Mouse (Mus musculus) neural tube, embryonic 14.5 days (tissue): ENCODE measurements at regions not wholly inside any gene's neighbourhood (a gene's known extent, or its start where the extent isn't known, plus 50 kb on each side); places are given as distances from the start of the nearest gene placed in this dataset.

Source experiments
- ATAC-seq: fragments of 200-750 bp; cut with Nextera tagmentation; 2 replicates; pipeline ENCODE4 v1.8.0; 2017; ENCODE audit warnings: low read depth, mild to moderate bottlenecking, moderate TSS enrichment, moderate library complexity
- H3K27ac ChIP-seq: fragments of 300-500 bp; sonication (generic); 2 replicates; pipeline ENCODE4 v1.5.1; 2014; ENCODE audit warnings: low read depth, mild to moderate bottlenecking, control low read depth, low read length, moderate library complexity, mixed read lengths
- H3K27me3 ChIP-seq: fragments of 300-500 bp; sonication (generic); 2 replicates; pipeline ENCODE4 v1.6.1; 2014; ENCODE audit warnings: low read length; ENCODE audit not compliant: control insufficient read depth, insufficient read depth
- H3K36me3 ChIP-seq: fragments of 300-500 bp; sonication (generic); 2 replicates; pipeline ENCODE4 v1.6.1; 2014; ENCODE audit warnings: low read length, mixed read lengths; ENCODE audit not compliant: control insufficient read depth, insufficient read depth
- H3K4me1 ChIP-seq: fragments of 300-500 bp; sonication (generic); 2 replicates; pipeline ENCODE4 v1.6.1; 2014; ENCODE audit warnings: low read length; ENCODE audit not compliant: control insufficient read depth, insufficient read depth
- H3K4me2 ChIP-seq: fragments of 300-500 bp; sonication (generic); 2 replicates; pipeline ENCODE4 v1.6.1; 2014; ENCODE audit warnings: mild to moderate bottlenecking, low read depth, low read length, control low read depth
- H3K4me3 ChIP-seq: fragments of 300-500 bp; sonication (generic); 2 replicates; pipeline ENCODE4 v1.5.1; 2014; ENCODE audit warnings: low read depth, low read length, control low read depth, mixed read lengths
- H3K9ac ChIP-seq: fragments of 300-500 bp; sonication (generic); replicated peaks from 2 replicates; pipeline ENCODE4 v1.6.1; 2014; ENCODE audit warnings: low read depth, mild to moderate bottlenecking, control low read depth, low read length, mixed read lengths
- H3K9me3 ChIP-seq: fragments of 300-500 bp; sonication (generic); 2 replicates; pipeline ENCODE4 v1.6.1; 2016; ENCODE audit warnings: low read length; ENCODE audit not compliant: control insufficient read depth
- WGBS: fragments of 180-500 bp; shearing (Covaris S2); extraction: QIAGEN DNeasy Blood & Tissue Kit; methylation state at CpG from one replicate; pipeline ENCODE4 v1.1.7; 2014; 5-methylcytosine and 5-hydroxymethylcytosine counted together

- Histone ChIP-seq H3K36me3 (no peaks in the 10 kb centered on the region), H3K4me3 (no peak overlapping the region), H3K27me3 (no peaks in the 10 kb centered on the region), H3K27ac (no peak overlapping the region), H3K9me3 (no peaks in the 10 kb centered on the region), H3K4me1 (no peaks in the 10 kb centered on the region), H3K9ac (no peak overlapping the region), H3K4me2 (no peak overlapping the region)
- WGBS = 91% methylated on average over 5 of the region's 5 CpGs
- no peak for ATAC-seq
Observed at GRCm38 (mm10) chr15:59760490-59760889, 255.9 kb downstream of the 4933412E24Rik start.

- no peak for ATAC-seq
- WGBS = 48% methylated on average over 4 of the region's 4 CpGs
- no peaks in the 10 kb centered on the region for H3K9me3 ChIP-seq
- H3K9ac ChIP-seq = no peak overlapping the region
- H3K4me1 ChIP-seq = no peaks in the 10 kb centered on the region
- no peaks in the 10 kb centered on the region for H3K36me3 ChIP-seq
- no peak overlapping the region for H3K4me2 ChIP-seq
- no peak overlapping the region for H3K4me3 ChIP-seq
- H3K27ac ChIP-seq = no peak overlapping the region
- no peaks in the 10 kb centered on the region for H3K27me3 ChIP-seq
Observed at GRCm38 (mm10) chr15:59759566-59759965, 256.8 kb downstream of the 4933412E24Rik start.

- Histone ChIP-seq H3K4me3 (no peak overlapping the region), H3K4me2 (no peak overlapping the region), H3K27ac (no peak overlapping the region), H3K9me3 (no peaks in the 10 kb centered on the region), H3K9ac (no peak overlapping the region), H3K27me3 (no peaks in the 10 kb centered on the region), H3K36me3 (no peaks in the 10 kb centered on the region), H3K4me1 (no peaks in the 10 kb centered on the region)
- WGBS = 66% methylated on average over 2 of the region's 2 CpGs
- ATAC-seq = no peak
Observed at GRCm38 (mm10) chr15:59758971-59759370, 257.4 kb downstream of the 4933412E24Rik start.

- H3K27ac ChIP-seq = no peak overlapping the region
- H3K4me1 ChIP-seq = no peaks in the 10 kb centered on the region
- no peak for ATAC-seq
- no peak overlapping the region for H3K4me2 ChIP-seq
- WGBS = 76% methylated on average over 6 of the region's 6 CpGs
- H3K4me3 ChIP-seq = no peak overlapping the region
- H3K9ac ChIP-seq = no peak overlapping the region
- H3K36me3 ChIP-seq = no peaks in the 10 kb centered on the region
- no peaks in the 10 kb centered on the region for H3K27me3 ChIP-seq
- no peaks in the 10 kb centered on the region for H3K9me3 ChIP-seq
Observed at GRCm38 (mm10) chr15:59756141-59756540, 260.3 kb downstream of the 4933412E24Rik start.

- no peak overlapping the region for H3K4me3 ChIP-seq
- H3K27ac ChIP-seq = no peak overlapping the region
- WGBS = 66% methylated on average over 13 of the region's 13 CpGs
- H3K4me2 ChIP-seq = no peak overlapping the region
- H3K27me3 ChIP-seq = no peaks in the 10 kb centered on the region
- no peaks in the 10 kb centered on the region for H3K9me3 ChIP-seq
- no peaks in the 10 kb centered on the region for H3K36me3 ChIP-seq
- no peaks in the 10 kb centered on the region for H3K4me1 ChIP-seq
- ATAC-seq = no peak
- no peak overlapping the region for H3K9ac ChIP-seq
Observed at GRCm38 (mm10) chr15:59754906-59755305, 261.5 kb downstream of the 4933412E24Rik start.

GRCm38 (mm10) chr15:59752277-59752676 lies 264.1 kb downstream of the 4933412E24Rik start:
- no peak overlapping the region for H3K9ac ChIP-seq
- H3K4me1 ChIP-seq = no peaks in the 10 kb centered on the region
- H3K36me3 ChIP-seq = no peaks in the 10 kb centered on the region
- no peak overlapping the region for H3K4me2 ChIP-seq
- WGBS = 89% methylated on average over 1 of the region's 1 CpGs
- no peak overlapping the region for H3K4me3 ChIP-seq
- no peaks in the 10 kb centered on the region for H3K9me3 ChIP-seq
- H3K27me3 ChIP-seq = no peaks in the 10 kb centered on the region
- H3K27ac ChIP-seq = no peak overlapping the region
- ATAC-seq = no peak

- ATAC-seq = no peak
- no peaks in the 10 kb centered on the region for H3K36me3 ChIP-seq
- no peak overlapping the region for H3K27ac ChIP-seq
- no peaks in the 10 kb centered on the region for H3K4me1 ChIP-seq
- no peak overlapping the region for H3K9ac ChIP-seq
- H3K9me3 ChIP-seq = no peaks in the 10 kb centered on the region
- H3K4me3 ChIP-seq = no peak overlapping the region
- 64% methylated on average over 9 of the region's 9 CpGs for WGBS
- no peak overlapping the region for H3K4me2 ChIP-seq
- H3K27me3 ChIP-seq = no peaks in the 10 kb centered on the region
Observed at GRCm38 (mm10) chr15:59746290-59746689, 270.1 kb downstream of the 4933412E24Rik start.

- H3K9me3 ChIP-seq = no peaks in the 10 kb centered on the region
- H3K4me3 ChIP-seq = no peak overlapping the region
- H3K27me3 ChIP-seq = no peaks in the 10 kb centered on the region
- H3K4me1 ChIP-seq = no peaks in the 10 kb centered on the region
- H3K9ac ChIP-seq = no peak overlapping the region
- no peak overlapping the region for H3K27ac ChIP-seq
- 85% methylated on average over 5 of the region's 5 CpGs for WGBS
- no peak for ATAC-seq
- H3K4me2 ChIP-seq = no peak overlapping the region
- H3K36me3 ChIP-seq = no peaks in the 10 kb centered on the region
Observed at GRCm38 (mm10) chr15:59744411-59744931, 271.9 kb downstream of the 4933412E24Rik start.

GRCm38 (mm10) chr15:59739197-59739596 lies 277.2 kb downstream of the 4933412E24Rik start:
- no peak overlapping the region for H3K4me3 ChIP-seq
- H3K4me1 ChIP-seq = no peaks in the 10 kb centered on the region
- no peak overlapping the region for H3K4me2 ChIP-seq
- H3K9me3 ChIP-seq = no peaks in the 10 kb centered on the region
- H3K9ac ChIP-seq = no peak overlapping the region
- no peaks in the 10 kb centered on the region for H3K36me3 ChIP-seq
- no peak overlapping the region for H3K27ac ChIP-seq
- 86% methylated on average over 5 of the region's 5 CpGs for WGBS
- no peaks in the 10 kb centered on the region for H3K27me3 ChIP-seq
- no peak for ATAC-seq
